Mouse (Mus musculus) CH12.LX (cell line): ENCODE results near the gene Wasf1.

Experiments used
- CTCF ChIP-seq, 2 experiments: IDR thresholded peaks in 1 of 2; conservative IDR thresholded peaks in 1 of 2; 2 replicates each; pipeline ENCODE4 v1.5.1; 2011 to 2012; ENCODE audit warnings: low read depth in 2 of 2, low read length in 2 of 2, improper control_type of control experiment in 1 of 2, inconsistent platforms in 1 of 2, mild to moderate bottlenecking in 1 of 2, moderate library complexity in 1 of 2
- HCFC1 ChIP-seq: IDR thresholded peaks from 2 replicates; pipeline ENCODE4 v1.6.1; 2012; ENCODE audit warnings: low read depth, mild to moderate bottlenecking, inconsistent platforms, low read length, improper control_type of control experiment
- MAFK ChIP-seq: IDR thresholded peaks from 2 replicates; pipeline ENCODE4 v1.6.1; 2011; ENCODE audit warnings: low read length, improper control_type of control experiment; ENCODE audit not compliant: insufficient replicate concordance
- MYC ChIP-seq: IDR thresholded peaks from 2 replicates; pipeline ENCODE4 v1.6.1; 2011; ENCODE audit warnings: low read depth, mild to moderate bottlenecking, improper control_type of control experiment, low read length
- PAX5 ChIP-seq: IDR thresholded peaks from 2 replicates; pipeline ENCODE4 v1.6.1; 2012; ENCODE audit warnings: low read length, inconsistent platforms, mixed read lengths
- POLR2A ChIP-seq: IDR thresholded peaks from 2 replicates; pipeline ENCODE4 v1.6.1; 2011; ENCODE audit warnings: low read depth, mild to moderate bottlenecking, improper control_type of control experiment, low read length
- POLR2AphosphoS2 ChIP-seq: IDR thresholded peaks from 2 replicates; pipeline ENCODE4 v1.6.1; 2011; ENCODE audit warnings: low read depth, low read length, improper control_type of control experiment
- TCF12 ChIP-seq: IDR thresholded peaks from 2 replicates; pipeline ENCODE4 v1.6.1; 2014; ENCODE audit warnings: low read depth, mild to moderate bottlenecking, inconsistent platforms, low read length, improper control_type of control experiment
- ZC3H11A ChIP-seq: IDR thresholded peaks from 2 replicates; pipeline ENCODE4 v1.6.1; 2012; ENCODE audit warnings: low read depth, mild to moderate bottlenecking, inconsistent platforms, low read length, improper control_type of control experiment

GRCm38 (mm10) chr10:40950176-40950575 is 66.9 kb downstream of the Wasf1 start:
- TF ChIP-seq ZC3H11A (no peak), CTCF (conservative IDR thresholded peaks at IDR 0.05 in 1 of 2, IDR thresholded peaks at IDR 0.05 in 1 of 2; ENCODE audit: low read depth in 2 of 2, low read length in 2 of 2) (no peak), MAFK (no peak), POLR2A (no peak), TCF12 (no peak), MYC (no peak), PAX5 (no peak), POLR2AphosphoS2 (no peak), HCFC1 (no peak)
